22 mouse cellular contexts compared by ENCODE assay signal in the genomic region with DNA sequence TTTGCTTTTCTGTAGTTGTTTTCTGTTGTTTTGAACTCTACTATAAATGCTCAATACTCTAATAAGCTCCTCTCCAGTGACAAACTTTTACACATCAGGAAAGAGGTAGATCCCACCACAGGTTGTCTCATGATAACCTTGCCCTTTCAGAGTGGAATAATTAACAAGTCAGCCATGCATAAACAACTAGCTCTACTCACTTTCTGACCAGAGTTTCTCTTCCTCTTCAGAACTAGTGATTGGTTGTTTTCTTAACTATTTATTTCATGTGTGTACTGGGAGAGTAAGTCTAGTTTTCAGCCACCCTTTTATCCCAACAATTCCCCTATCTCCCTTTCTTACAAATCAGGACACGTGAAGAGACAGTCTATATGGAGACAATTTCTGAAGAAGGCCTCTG. TPM values are rescaled to one million over a fixed set of nuclear protein-coding genes. Genes with fewer than 3 reads are reported as not detected.
A peak's percentile ranks its signal among the peaks of the same experiment; 100 is the strongest.
DNase-seq lines count a peak whose midpoint lies in the region; ATAC-seq and TF ChIP-seq lines count a peak whose summit lies in the region.
"Had no signal": no experiment of that assay in that cellular context is flagged by ENCODE, and none has a peak within 500 bp of the region (broad histone marks: within the 10 kb centered on the region; RNA-seq: fewer than 3 reads in every experiment).

No protein-coding gene starts in this region.

- H3K36me3 ChIP-seq in CH12.LX (replicated peaks in 1 of 2; ENCODE audit: control insufficient read depth in 1 of 2, insufficient read depth in 1 of 2, low read length in 1 of 2): no peaks in the 10 kb centered on the region
- no peaks in the 10 kb centered on the region for H3K36me3 ChIP-seq in splenic B cell, adult 2 months (ENCODE audit: control insufficient read depth, insufficient read depth, low read length, poor library complexity, severe bottlenecking)
- H3K36me3 ChIP-seq in forebrain, embryonic 11.5 days (ENCODE audit: control insufficient read depth, insufficient read depth, low read length): no peaks in the 10 kb centered on the region
- H3K36me3 ChIP-seq: G1E had no signal

- in situ Hi-C loops in CH12.LX (cut with MboI; ENCODE audit: low pct_ligation_motif_present, low pct_unique_long_range_greater_than_20kb, low sequenced_read_pairs): no loop called here

- no peak overlapping the region for H3K27ac ChIP-seq in CH12.LX (ENCODE audit: insufficient read depth, low read depth)
- H3K27ac ChIP-seq in forebrain, embryonic 11.5 days (ENCODE audit: low read depth, low read length): no peak overlapping the region

- dilution Hi-C loops in CH12.LX (cut with MboI; ENCODE audit: extremely low pct_ligation_motif_present, extremely low pct_unique_long_range_greater_than_20kb, low sequenced_read_pairs): no loop called here

- H3K79me2 ChIP-seq in CH12.LX (replicated peaks; ENCODE audit: control insufficient read depth, extremely low read depth, insufficient read depth, poor library complexity, severe bottlenecking): no peaks in the 10 kb centered on the region

- H3K4me1 ChIP-seq in CH12.LX (ENCODE audit: control insufficient read depth in 1 of 2, insufficient read depth in 2 of 2): peaks cover 5 to 30% of the 10 kb centered on the region in 2 experiments; a peak in 3 of 4 replicates
- no peaks in the 10 kb centered on the region for H3K4me1 ChIP-seq in forebrain, embryonic 11.5 days (replicated peaks; ENCODE audit: control insufficient read depth, insufficient read depth, low read length)

- DNase-seq in A20 (ENCODE audit: low read depth, low spot score) (peak; percentile 59), CH12.LX (ENCODE audit: extremely low read depth) (peak; percentile 42)
- DNase-seq in splenic B cell, adult 2 months (ENCODE audit: low read depth, low spot score): peak; percentile 37
- DNase-seq in heart, postnatal 36 days: no peak
- no peak for DNase-seq in cerebellum, postnatal 10 days
- no peak for DNase-seq in forebrain, embryonic 11.5 days (ENCODE audit: low spot score)
- DNase-seq: adrenal gland, adult 2 months; adrenal gland, adult 8-10 months; adrenal gland, postnatal 10 days; adrenal gland, postnatal 14 days; adrenal gland, postnatal 25 days; adrenal gland, postnatal 36 days; B cell, adult 2 months; cerebellum, adult 11 months; cerebellum, adult 11-12 months; cerebellum, adult 18-20 months; cerebellum, adult 2 months; cerebellum, adult 8-10 months had no signal

- H3K27me3 ChIP-seq in CH12.LX (replicated peaks): no peaks in the 10 kb centered on the region
- H3K27me3 ChIP-seq in splenic B cell, adult 2 months (ENCODE audit: control insufficient read depth, insufficient read depth, low read length, poor library complexity, severe bottlenecking): no peaks in the 10 kb centered on the region
- no peaks in the 10 kb centered on the region for H3K27me3 ChIP-seq in forebrain, embryonic 11.5 days (ENCODE audit: control insufficient read depth, insufficient read depth, low read length)

- TF ChIP-seq POLR2A in CH12.LX (IDR thresholded peaks at IDR 0.05; ENCODE audit: low read depth, low read length): no peak

- TF ChIP-seq CTCF in CH12.LX (conservative IDR thresholded peaks at IDR 0.05 in 1 of 2, IDR thresholded peaks at IDR 0.05 in 1 of 2; ENCODE audit: low read depth in 2 of 2, low read length in 2 of 2): no peak

- 70% methylated on average over 1 of the region's 1 CpGs for WGBS in forebrain, embryonic 11.5 days

- TF ChIP-seq RAD21 in CH12.LX (IDR thresholded peaks at IDR 0.05; ENCODE audit: low read depth, low read length): no peak

- no peak for ATAC-seq in forebrain, embryonic 11.5 days (replicated peaks; ENCODE audit: low FRiP score)
- ATAC-seq: activated CD4-positive, CD25-positive, alpha-beta regulatory T cell, adult 4 months; CD4-positive, CD25-positive, alpha-beta regulatory T cell, adult 4 months; Patski had no signal

- peaks cover 2% of the 10 kb centered on the region for H3K9me3 ChIP-seq in CH12.LX (replicated peaks; ENCODE audit: low read length)
- no peaks in the 10 kb centered on the region for H3K9me3 ChIP-seq in forebrain, embryonic 11.5 days (ENCODE audit: control insufficient read depth, low read length)
- H3K9me3 ChIP-seq: G1E had no signal

- H3K4me3 ChIP-seq in CH12.LX (replicated peaks in 1 of 3; ENCODE audit: low read depth in 2 of 3, low read length in 2 of 3, poor library complexity in 1 of 3): no peak overlapping the region
- no peak overlapping the region for H3K4me3 ChIP-seq in forebrain, embryonic 11.5 days (ENCODE audit: low read depth, low read length)

- no peak overlapping the region for H3K4me2 ChIP-seq in CH12.LX (ENCODE audit: insufficient read depth, low read depth, poor library complexity, severe bottlenecking)
- H3K4me2 ChIP-seq in forebrain, embryonic 11.5 days (ENCODE audit: low read depth, low read length, severe bottlenecking): no peak overlapping the region

- intact Hi-C loops in heart, postnatal 36 days (cut with DNase I): no loop called here

- TF ChIP-seq EP300 in CH12.LX (IDR thresholded peaks at IDR 0.05; ENCODE audit: low read length): peak; percentile 67

- H3K9ac ChIP-seq in CH12.LX (ENCODE audit: insufficient read depth, low read depth): no peak overlapping the region
- no peak overlapping the region for H3K9ac ChIP-seq in forebrain, embryonic 11.5 days (ENCODE audit: low read length)

TF ChIP-seq in CH12.LX, 34 proteins besides CTCF, POLR2A, EP300 and RAD21:
- TF ChIP-seq CHD2 (IDR thresholded peaks at IDR 0.05; ENCODE audit: low read length): no peak
- TF ChIP-seq ZC3H11A (IDR thresholded peaks at IDR 0.05; ENCODE audit: low read depth, low read length): no peak
- TF ChIP-seq SIN3A (IDR thresholded peaks at IDR 0.05; ENCODE audit: low read length): no peak
- TF ChIP-seq IRF4 (IDR thresholded peaks at IDR 0.05; ENCODE audit: low read depth, low read length): peak; percentile 37; the same call in 1 of the 2 replicates
- TF ChIP-seq UBTF (IDR thresholded peaks at IDR 0.05; ENCODE audit: low read depth, low read length): no peak
- TF ChIP-seq ELF1 (IDR thresholded peaks at IDR 0.05; ENCODE audit: low read depth, low read length): no peak

RNA-seq across cellular contexts. Expression of gene Dnajb9, which starts 50.8 kb away (rescaled TPM):
- total RNA-seq in CH12.LX (2012; rRNA removed): 3.6 and 4.3 TPM in 2 replicates
- 15.0 and 16.0 TPM in 2 replicates for total RNA-seq in CH12.LX (2014; rRNA removed)
- polyA plus RNA-seq in CH12.LX (2012; ENCODE audit: insufficient read length, low read depth): 20.8 and 21.4 TPM in 2 replicates
- total RNA-seq in heart, postnatal 36 days (2021): 10 to 100 TPM; 42.5 to 45.6 TPM
- polyA plus RNA-seq in forebrain, embryonic 11.5 days (2014; fragmentation: Nextera tagmentation; extraction: Ambion mirVana): 20.3 and 20.9 TPM in 2 replicates

Comparison
In these comparisons a context has a peak if more than half of its experiments do, and no peak if none do; other contexts are left out.
1. DNase-seq: peak in A20 (single experiment), CH12.LX (single experiment) and splenic B cell, adult 2 months (single experiment); none in heart, postnatal 36 days (0 of 2), cerebellum, postnatal 10 days (0 of 2) and forebrain, embryonic 11.5 days (single experiment).